Mouse (Mus musculus) cerebellum, adult 8-10 months (tissue): ENCODE results near the gene Bhlhe41.
A peak's percentile ranks its signal among the peaks of the same experiment; 100 is the strongest.

ENCODE experiments used
- DNase-seq: peaks from one replicate; pipeline ENCODE4 v3.0.0; 2022

Bhlhe41 gene

GRCm38 (mm10) chr6:145865289-145865885, at the start of gene Bhlhe41:
Bhlhe41 (minus strand) TSS chr6:145865558.
- peak; percentile 86 for DNase-seq

GRCm38 (mm10) chr6:145912232-145912631, 46.9 kb upstream of the Bhlhe41 start:
- DNase-seq: no peak

- DNase-seq: no peak
These were observed 45.4 kb upstream of the Bhlhe41 start for GRCm38 (mm10) chr6:145910469-145911426.

- DNase-seq: no peak
These were observed 44.6 kb upstream of the Bhlhe41 start for GRCm38 (mm10) chr6:145909943-145910342.

- no peak for DNase-seq
These were observed 40.9 kb upstream of the Bhlhe41 start for GRCm38 (mm10) chr6:145906096-145906890.

GRCm38 (mm10) chr6:145904616-145905015, 39.3 kb upstream of the Bhlhe41 start:
- no peak for DNase-seq

GRCm38 (mm10) chr6:145904169-145904568, 38.8 kb upstream of the Bhlhe41 start:
- DNase-seq: peak; percentile 3

GRCm38 (mm10) chr6:145894669-145895342, 29.4 kb upstream of the Bhlhe41 start:
- no peak for DNase-seq

GRCm38 (mm10) chr6:145893366-145894021, 28.1 kb upstream of the Bhlhe41 start:
- DNase-seq: no peak

GRCm38 (mm10) chr6:145892381-145893265, 27.3 kb upstream of the Bhlhe41 start:
- DNase-seq: no peak

- DNase-seq: no peak
These were observed 26.6 kb upstream of the Bhlhe41 start for GRCm38 (mm10) chr6:145891951-145892350.

GRCm38 (mm10) chr6:145887719-145888118, 22.4 kb upstream of the Bhlhe41 start:
- no peak for DNase-seq

- DNase-seq: no peak
These were observed 20.9 kb upstream of the Bhlhe41 start for GRCm38 (mm10) chr6:145886277-145886676.

- DNase-seq: no peak
These were observed 19.7 kb upstream of the Bhlhe41 start for GRCm38 (mm10) chr6:145885069-145885468.

- DNase-seq: no peak
These were observed 18.3 kb upstream of the Bhlhe41 start for GRCm38 (mm10) chr6:145883668-145884067.

GRCm38 (mm10) chr6:145883010-145883409, 17.7 kb upstream of the Bhlhe41 start:
- no peak for DNase-seq

- no peak for DNase-seq
These were observed 15.3 kb upstream of the Bhlhe41 start for GRCm38 (mm10) chr6:145880609-145881008.

GRCm38 (mm10) chr6:145876986-145877735, 11.8 kb upstream of the Bhlhe41 start:
- no peak for DNase-seq

- no peak for DNase-seq
These were observed 8.0 kb upstream of the Bhlhe41 start for GRCm38 (mm10) chr6:145873354-145873753.

- no peak for DNase-seq
These were observed 6.7 kb upstream of the Bhlhe41 start for GRCm38 (mm10) chr6:145872010-145872409.
